Mouse (Mus musculus): ENCODE measurements around the gene Ndufc2.
"Not testable (repeated sequence)": the region's sequence is repeated elsewhere in the genome, so short reads cannot be mapped to it uniquely, and the experiment has no call there.

The Ndufc2 gene

GRCm38 (mm10) chr7:97427296-97427695 is 27.5 kb downstream of the Ndufc2 start:
- DNase-seq (ENCODE audit: low spot score), result no peak

DNA sequence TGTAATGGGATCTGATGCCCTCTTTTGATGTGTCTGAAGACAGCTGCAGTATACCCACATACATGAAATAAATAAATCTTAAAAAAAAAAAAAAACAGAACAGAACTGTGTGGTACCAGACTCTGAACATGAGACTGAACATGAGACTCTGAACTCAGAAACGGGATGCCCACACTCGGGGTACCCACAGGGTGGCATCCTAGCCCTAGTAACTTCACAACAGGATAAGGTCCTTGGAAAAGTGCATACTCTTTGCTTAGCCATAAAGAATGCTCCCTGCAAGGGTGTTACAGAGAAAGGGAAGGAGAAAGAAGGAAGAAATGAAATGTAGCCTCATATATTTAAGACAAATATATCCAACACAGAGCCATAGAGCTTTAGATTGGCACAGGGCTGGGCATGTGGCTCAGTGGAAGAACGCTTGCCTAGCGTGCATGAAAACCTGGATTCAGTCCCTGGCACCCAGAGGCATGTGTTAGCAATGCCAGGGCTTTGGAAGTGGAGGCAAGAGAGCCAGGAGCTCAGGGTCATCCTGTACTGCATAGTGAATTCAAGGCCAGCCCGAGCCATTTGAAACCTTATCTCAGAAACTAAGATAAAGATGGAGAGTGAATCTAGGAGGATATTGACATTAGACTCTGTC is 28.1 kb downstream of the Ndufc2 start:
- DNase-seq (ENCODE audit: low spot score), result no peak

GRCm38 (mm10) chr7:97429705-97430104 is 29.9 kb downstream of the Ndufc2 start:
- peak; percentile 72 for DNase-seq (ENCODE audit: low spot score)

GRCm38 (mm10) chr7:97433517-97433916 is 33.7 kb downstream of the Ndufc2 start:
- not testable (repeated sequence) for DNase-seq (ENCODE audit: low spot score)

GRCm38 (mm10) chr7:97434517-97434916 is 34.7 kb downstream of the Ndufc2 start:
- no peak for DNase-seq (ENCODE audit: low spot score)

DNA sequence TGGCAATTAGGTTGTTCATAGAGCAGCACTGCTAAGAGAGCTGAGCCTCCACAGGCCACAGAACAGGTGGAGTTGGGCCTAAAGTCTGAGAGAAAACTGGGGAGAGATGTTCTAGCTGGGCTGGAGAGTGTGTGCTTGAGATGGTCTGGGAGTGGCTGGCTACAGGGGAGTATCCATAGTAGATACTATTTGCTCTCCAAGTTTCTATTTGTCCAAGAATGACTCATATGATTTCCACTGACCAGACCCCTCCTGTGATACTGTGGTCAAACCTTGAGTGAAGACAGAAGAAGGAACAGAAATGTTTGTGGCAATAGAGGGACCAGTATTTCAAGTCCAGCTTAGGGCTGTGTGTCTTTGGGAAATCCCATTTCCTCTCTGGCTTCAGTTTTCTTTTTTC is 39.2 kb downstream of the Ndufc2 start:
- DNase-seq (ENCODE audit: low spot score), result no peak

DNA sequence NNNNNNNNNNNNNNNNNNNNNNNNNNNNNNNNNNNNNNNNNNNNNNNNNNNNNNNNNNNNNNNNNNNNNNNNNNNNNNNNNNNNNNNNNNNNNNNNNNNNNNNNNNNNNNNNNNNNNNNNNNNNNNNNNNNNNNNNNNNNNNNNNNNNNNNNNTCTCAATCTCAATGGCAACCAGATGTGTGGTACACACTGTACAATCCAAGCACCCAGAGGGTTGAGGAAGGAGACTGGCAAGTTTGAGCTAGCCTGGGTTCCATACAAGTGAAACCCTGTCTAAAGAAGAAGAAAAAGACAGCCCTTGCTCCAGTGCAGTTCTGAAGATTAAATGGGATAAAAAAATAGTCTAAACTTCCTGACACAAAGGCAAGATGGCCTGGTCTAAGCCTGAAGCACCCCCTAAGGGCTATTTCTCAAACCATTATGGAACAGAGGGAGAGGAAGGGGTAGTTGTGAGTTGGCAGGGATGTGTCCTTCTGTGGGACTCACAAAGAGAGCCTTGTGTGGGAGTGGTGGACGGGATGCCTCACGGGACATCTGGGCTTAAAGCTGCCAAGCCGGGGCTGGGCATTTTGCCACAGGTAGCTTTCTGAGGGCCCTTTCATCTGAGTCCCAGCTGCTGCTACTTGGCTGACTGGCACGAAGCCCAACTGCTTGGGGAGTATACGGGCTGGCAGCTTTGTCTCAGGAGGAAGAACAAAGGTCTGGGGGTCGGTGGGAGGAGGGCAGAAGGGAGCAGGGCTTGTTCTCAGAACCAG is 46.5 kb downstream of the Ndufc2 start:
- no peak for DNase-seq (ENCODE audit: low spot score)

DNA sequence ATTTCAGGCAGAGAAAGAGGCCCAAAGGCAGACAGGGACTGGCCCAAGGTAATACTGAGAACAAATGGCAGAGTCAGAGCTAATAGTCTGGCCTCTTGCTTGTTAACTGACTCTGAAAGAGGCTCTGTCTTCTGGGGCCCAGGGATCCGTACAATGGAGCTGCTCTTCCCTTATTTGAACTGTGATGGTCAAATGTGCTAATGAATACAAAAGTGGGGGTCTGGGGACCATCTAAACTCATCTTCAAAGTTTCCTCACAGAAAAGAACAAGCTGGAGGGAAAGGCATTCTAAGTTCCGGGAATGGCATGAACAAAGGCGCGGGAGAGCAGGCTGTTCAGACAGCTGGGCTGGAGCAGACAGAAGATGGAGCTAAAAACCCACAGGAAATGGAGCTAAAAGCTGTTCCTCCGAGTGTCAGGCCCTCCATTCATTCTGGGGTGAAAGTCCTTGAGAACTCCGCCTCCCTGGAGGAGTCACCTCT is 47.3 kb downstream of the Ndufc2 start:
- DNase-seq (ENCODE audit: low spot score), result no peak

DNA sequence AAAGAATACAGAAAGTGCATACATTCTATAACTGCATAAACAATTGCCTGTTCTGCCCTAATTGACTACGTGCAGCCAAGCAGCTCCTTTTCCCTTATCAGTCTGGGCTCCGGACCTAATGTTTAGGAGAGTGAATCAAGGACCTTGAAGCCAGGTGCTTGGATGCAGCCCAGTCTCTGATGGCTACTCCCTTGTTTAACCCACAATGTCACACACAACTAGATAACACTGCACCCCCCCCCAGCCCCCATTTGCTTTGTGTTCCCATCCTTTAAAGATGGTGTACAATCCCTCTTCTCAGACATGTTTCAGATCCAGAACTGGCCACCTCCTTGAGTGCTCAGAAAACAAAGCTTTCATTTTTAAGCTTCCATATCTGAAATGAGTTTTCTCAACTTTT is 51.2 kb downstream of the Ndufc2 start, which contains the start of gene Kctd14:
TSS of gene Kctd14 (plus strand) at position 301 of the 400 bp plus-strand sequence.
- DNase-seq (ENCODE audit: low spot score), result not testable (repeated sequence)

DNA sequence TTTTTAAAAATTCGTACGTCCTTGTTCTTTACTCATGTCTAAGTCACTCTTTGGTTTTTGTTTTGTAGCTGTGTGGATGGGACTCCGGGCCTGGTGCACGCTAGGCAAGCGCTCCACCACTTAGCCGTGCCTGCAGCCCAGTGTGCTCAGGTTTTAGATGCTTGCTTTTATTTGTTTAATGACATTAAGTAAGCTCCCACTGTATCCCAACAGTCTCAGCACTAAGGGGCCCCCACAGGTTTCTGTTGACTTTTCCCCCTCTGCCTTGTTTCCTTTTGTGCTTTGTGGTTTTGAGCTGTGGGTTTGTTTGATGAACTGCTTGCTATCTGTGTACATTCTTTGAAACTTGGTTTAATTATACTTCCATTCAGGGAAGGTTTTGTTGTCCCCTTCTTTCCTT is 52.4 kb downstream of the Ndufc2 start:
- DNase-seq (ENCODE audit: low spot score), result no peak

DNA sequence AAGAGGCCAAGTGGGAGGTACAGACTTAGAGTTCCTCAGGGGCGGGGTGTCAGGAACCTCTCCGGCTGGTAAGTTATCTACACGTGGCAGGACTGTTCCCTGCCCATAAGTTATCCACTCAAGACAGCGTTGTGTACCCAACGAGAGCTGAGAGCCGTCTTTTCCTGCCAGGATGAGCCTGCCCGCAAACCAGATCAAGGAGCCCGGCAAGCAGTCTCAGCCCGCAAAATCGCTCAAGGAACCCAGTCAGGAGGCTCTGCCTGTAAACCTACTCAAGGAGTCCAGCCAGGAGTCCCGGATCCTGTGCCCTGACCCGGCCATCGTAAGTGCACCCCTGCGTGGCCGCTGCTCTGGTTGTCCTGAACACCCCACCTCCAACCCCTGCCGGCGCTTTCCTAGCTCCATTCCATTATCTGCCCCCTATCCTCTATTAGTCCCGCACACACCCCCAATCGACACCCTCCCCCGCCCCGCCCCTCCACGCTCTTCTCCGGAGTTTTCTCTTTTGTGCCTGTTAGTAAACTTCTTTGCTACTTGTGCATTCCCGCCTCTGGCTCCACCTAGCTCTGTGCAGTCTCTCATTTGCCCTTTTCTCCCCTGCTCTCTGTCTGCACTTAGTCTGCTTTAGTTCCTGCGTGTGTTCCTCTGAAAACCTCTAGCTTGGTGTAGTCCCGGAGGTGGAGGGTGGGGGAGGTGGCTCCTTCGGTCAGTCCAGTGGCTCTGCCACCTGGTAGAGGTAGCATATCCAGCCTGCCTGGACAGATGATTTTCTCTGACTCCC is 53.5 kb downstream of the Ndufc2 start:
- DNase-seq (ENCODE audit: low spot score), result peak; percentile 25

- no peak for DNase-seq (ENCODE audit: low spot score)
These were observed 55.0 kb downstream of the Ndufc2 start for GRCm38 (mm10) chr7:97454795-97455194.

GRCm38 (mm10) chr7:97455577-97455976 is 55.8 kb downstream of the Ndufc2 start:
- DNase-seq (ENCODE audit: low spot score), result no peak

All from embryo, embryonic 10 days (tissue).